Mouse (Mus musculus): ENCODE results near the gene Acp7. TPM values are rescaled to one million over a fixed set of nuclear protein-coding genes. Genes with fewer than 3 reads are reported as not detected.

The Acp7 gene
- total RNA-seq, 2 experiments from 2014 or later, result not detected

- DNase-seq, result peak; percentile 77 to 87
Measured at GRCm38 (mm10) chr7:28601029-28601428, 30.1 kb downstream of the Acp7 start.

GRCm38 (mm10) chr7:28598951-28599350, 32.2 kb downstream of the Acp7 start:
- no peak for DNase-seq

- peak; percentile 100 for DNase-seq
Measured at GRCm38 (mm10) chr7:28597642-28598446, 33.3 kb downstream of the Acp7 start, which contains the start of the genes Samd4b and Pak4. Samd4b (minus strand) TSS chr7:28598144. Pak4 (minus strand) TSS chr7:28598185.

GRCm38 (mm10) chr7:28597277-28597570, 33.9 kb downstream of the Acp7 start:
- no peak for DNase-seq

GRCm38 (mm10) chr7:28596436-28597276, 34.5 kb downstream of the Acp7 start:
- peak; percentile 77 to 80 for DNase-seq

GRCm38 (mm10) chr7:28595751-28596435, 35.2 kb downstream of the Acp7 start:
- DNase-seq, result peak; percentile 79 to 81

- DNase-seq, result peak; percentile 49 to 71
Measured at GRCm38 (mm10) chr7:28593206-28594111, 37.7 kb downstream of the Acp7 start.

- no peak for DNase-seq
Measured at GRCm38 (mm10) chr7:28591862-28592261, 39.3 kb downstream of the Acp7 start.

GRCm38 (mm10) chr7:28587644-28588043, 43.5 kb downstream of the Acp7 start:
- no peak for DNase-seq

- DNase-seq, result peak; percentile 82 to 85
Measured at GRCm38 (mm10) chr7:28586663-28587411, 44.3 kb downstream of the Acp7 start.

- no peak for DNase-seq
Measured at GRCm38 (mm10) chr7:28585001-28585400, 46.1 kb downstream of the Acp7 start.

- no peak for DNase-seq
Measured at GRCm38 (mm10) chr7:28584468-28584867, 46.7 kb downstream of the Acp7 start.

- DNase-seq, result no peak
Measured at GRCm38 (mm10) chr7:28583570-28584344, 47.4 kb downstream of the Acp7 start.

- no peak for DNase-seq
Measured at GRCm38 (mm10) chr7:28582841-28583240, 48.3 kb downstream of the Acp7 start.

GRCm38 (mm10) chr7:28581721-28582120, 49.4 kb downstream of the Acp7 start:
- DNase-seq, result no peak

- no peak for DNase-seq
Measured at GRCm38 (mm10) chr7:28579826-28580225, 51.3 kb downstream of the Acp7 start.

GRCm38 (mm10) chr7:28578543-28579053, 52.5 kb downstream of the Acp7 start:
- peak; percentile 29 to 40 for DNase-seq

GRCm38 (mm10) chr7:28577826-28578542, 53.1 kb downstream of the Acp7 start:
- DNase-seq, result peak; percentile 53 to 55

All from adrenal gland, postnatal 36 days (tissue).